Mouse (Mus musculus) liver, postnatal 0 days (tissue): ENCODE data around the gene Pde4a.

ENCODE experiments used
- CTCF ChIP-seq: sonication (generic); IDR thresholded peaks from 2 replicates; pipeline ENCODE4 v1.5.1; 2016; ENCODE audit warnings: antibody characterized with exemption, low read depth
- EP300 ChIP-seq: IDR thresholded peaks from 2 replicates; pipeline ENCODE4 v1.6.1; 2016; ENCODE audit warnings: antibody characterized with exemption, low read depth, mild to moderate bottlenecking

- TF ChIP-seq CTCF (no peak), EP300 (no peak)
Observed at GRCm38 (mm10) chr9:21243826-21244427, 78.4 kb downstream of the Pde4a start.
